Mouse (Mus musculus) testis, postnatal 10 days (tissue): ENCODE data around the gene Celf1.
"Not testable (repeated sequence)": the region's sequence is repeated elsewhere in the genome, so short reads cannot be mapped to it uniquely, and the experiment has no call there.

Experiments
- DNase-seq: peaks from one replicate; pipeline ENCODE4 v3.0.0; 2021; ENCODE audit warnings: low spot score

Gene Celf1

DNA sequence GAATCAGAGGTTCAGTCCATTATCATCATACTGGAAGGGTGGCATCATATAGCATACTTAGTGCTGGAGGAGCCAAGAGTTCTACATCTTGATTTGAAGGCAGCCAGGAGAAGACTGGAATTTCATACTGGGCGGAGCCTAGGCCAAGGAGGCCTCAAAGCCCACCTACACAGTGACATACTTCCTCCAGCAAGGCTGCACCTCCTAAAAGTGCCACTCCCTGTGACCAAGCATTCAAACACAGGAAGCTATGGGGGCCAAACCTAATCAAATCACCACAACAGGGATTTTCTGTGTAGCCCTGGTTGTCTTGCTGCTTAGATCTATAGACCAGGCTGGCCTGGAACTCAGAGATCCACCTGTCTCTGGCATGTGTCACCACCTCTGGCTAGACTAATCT is 83.8 kb downstream of the Celf1 start:
- DNase-seq: no peak

DNA sequence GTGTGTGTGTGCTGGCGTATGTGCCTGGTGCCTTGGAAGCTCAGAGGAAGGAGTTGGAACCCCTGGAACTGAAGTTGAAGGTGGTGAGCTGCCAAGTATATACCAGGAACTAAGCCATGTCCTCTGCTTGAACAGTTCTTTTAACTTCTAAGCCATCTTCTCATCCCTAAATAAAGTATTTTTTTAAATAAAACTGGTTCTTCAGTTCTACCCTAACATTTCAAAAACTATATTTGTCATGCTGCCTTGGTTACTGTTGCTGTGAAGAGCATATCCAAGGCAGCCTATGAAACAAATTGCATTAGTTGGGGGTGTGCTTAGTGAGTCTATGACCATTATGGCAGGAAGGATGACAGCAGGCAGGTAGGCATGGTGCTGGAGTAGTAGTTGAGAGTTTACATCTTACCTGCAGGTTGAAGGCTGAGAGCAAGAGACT is 84.9 kb downstream of the Celf1 start:
- DNase-seq: no peak

DNA sequence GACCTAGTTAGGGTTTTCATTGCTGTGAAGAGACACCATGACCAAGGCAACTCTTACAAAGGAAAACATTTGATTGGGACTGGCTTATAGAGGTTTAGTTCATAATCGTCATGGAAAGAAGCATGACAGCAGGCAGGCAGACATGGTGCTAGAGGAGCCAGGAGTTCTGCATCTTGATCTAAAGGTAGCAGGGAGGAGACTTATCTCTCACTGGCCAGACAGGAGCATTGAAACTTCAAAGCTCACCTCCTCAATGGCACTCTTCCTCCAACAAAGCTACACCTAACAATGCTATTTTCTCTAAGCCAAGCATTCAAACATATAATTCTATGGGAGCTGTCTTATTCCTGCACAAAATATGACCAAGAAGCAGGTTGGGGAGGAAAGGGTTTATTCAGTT is 86.3 kb downstream of the Celf1 start:
- DNase-seq: no peak

DNA sequence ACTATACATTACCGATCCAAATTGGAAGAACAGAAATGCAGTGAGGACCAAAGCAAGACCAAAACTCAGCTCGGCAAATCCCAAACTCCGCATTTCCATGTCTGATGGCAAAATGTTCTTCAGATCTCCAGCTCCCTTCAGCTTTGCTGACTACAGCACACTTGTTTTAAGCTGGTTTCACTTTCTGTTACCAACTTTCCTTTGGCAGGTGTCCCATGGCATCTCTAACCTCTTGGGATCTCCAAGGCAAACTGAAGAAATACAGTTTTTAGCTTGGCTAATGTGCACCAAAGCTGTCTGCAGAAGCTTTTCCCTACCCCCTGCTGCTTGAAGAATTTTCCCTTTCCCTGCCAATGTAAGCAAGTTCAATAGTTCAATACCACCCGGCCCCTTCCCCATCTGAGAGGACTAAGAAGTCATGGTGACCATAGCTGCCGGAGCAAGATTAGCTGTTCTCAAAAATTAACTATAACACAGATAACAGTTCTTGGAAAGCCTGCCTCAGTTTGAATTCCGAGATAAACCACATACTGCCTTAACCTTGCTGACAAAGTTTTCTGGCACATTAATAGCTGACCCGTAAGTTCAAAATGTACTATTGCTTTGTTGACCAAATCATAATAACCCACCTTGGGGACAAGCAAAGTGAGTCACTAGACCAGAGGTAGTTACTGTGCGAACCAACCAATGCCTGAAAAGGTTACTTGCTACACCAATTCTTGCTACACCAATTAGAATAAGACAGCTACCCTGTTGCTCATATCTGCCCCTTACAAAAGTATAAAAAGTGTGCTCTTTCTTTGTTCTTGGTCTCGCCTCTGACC is 87.4 kb downstream of the Celf1 start:
- no peak for DNase-seq

DNA sequence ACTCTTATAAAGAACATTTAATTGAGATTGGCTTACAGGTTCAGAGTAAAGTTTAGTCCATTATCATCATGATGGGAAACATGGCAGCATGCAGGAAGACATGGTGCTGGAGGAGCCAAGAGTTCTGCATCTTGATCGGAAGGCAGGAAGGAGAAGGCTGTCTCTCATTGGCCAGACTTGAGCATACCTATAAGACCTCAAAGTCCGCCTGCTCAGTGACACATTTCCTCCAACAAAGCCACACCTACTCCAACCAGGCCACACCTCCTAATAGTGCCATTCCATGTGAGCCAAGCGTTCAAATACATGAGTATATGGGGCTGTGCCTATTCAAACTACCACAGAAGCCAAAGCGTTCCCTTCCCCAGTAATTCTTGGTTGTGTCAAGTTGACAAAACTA is 91.0 kb downstream of the Celf1 start:
- no peak for DNase-seq

DNA sequence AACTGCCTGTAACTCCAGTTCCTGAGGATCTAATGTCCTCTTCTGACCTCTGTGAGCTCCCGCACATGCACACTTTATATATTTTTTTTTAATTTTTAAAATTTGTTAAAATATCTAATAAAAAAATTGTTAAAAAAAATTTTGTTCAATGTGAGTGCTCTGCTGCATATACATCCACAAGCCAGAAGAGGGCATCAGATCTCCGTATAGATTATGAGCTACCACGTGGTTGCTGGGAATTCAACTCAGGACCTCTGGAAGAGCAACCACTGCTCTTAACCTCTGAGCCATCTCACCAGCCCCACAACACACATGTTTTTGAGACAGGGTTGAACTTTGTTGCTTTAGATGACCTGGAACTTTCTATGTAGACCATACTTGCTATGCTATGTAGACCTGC is 92.8 kb downstream of the Celf1 start:
- DNase-seq: no peak

DNA sequence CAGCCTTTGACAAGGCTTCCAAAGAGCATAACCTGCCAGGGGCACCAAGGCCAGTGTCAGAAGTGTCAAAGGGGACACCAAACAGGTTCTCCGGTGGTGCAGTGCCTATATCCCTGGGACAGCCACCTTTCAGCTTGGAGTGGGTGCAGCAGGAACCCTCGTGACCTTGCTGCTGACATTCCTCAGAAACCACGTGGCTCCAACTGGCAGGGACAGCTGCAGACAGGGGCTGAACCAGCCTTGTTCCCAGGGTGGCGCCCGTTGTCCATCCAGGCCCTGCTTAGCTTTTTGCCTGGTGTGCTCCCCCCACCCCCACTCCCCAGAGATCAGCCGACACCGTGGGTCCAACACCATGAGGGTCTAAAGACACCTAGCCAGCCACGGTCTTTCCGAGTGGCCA is 95.2 kb downstream of the Celf1 start, which contains the start of gene Rapsn:
TSS of gene Rapsn (plus strand) at position 236 of the 400 bp plus-strand sequence.
- DNase-seq: no peak

DNA sequence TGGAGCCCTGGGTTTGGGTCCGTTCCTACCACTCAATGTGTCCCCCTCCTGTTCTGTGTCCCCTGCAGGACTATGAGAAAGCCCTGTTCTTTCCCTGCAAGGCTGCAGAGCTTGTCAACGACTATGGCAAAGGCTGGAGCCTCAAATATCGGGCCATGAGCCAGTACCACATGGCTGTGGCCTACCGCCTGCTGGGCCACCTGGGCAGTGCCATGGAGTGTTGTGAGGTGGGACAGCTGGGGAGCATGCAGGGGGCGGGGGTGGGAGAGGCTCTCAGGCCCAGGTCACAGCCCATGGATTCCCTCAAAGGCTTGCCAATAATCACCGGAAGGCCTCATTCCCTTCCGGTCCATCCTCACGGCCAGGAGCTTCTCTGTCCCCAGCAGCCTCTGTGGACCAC is 101.6 kb downstream of the Celf1 start:
- DNase-seq: no peak

DNA sequence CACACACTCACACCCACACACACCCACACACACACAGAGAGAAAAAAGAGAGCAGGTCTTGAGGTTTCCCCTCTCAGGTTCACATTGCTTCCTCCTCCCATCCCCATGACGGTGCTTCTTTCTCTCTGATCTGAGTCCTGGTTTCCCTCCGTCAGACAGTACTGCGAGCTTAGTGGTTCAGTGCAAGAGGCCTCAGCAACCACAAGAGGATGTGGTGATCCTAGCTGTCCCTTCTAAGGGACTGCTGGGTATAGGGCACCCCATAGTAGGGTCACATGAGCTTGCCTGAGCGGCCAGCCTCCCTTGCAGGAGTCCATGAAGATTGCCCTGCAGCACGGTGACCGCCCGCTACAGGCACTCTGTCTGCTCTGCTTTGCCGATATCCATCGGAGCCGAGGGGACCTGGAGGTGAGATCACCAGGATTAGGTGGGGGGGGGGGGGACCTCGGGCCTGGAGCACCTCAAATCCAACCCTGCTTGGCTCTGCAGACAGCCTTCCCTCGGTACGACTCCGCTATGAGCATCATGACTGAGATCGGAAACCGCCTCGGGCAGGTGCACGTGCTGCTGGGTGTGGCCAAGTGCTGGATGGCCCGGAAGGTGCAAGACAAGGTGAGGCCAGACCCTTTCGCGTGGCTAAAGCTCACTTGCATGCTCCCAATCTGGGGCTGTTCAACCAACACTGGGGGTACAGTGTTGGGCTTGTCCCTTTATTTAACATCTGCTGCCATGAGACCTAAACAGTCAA is 102.6 kb downstream of the Celf1 start:
- DNase-seq: no peak

DNA sequence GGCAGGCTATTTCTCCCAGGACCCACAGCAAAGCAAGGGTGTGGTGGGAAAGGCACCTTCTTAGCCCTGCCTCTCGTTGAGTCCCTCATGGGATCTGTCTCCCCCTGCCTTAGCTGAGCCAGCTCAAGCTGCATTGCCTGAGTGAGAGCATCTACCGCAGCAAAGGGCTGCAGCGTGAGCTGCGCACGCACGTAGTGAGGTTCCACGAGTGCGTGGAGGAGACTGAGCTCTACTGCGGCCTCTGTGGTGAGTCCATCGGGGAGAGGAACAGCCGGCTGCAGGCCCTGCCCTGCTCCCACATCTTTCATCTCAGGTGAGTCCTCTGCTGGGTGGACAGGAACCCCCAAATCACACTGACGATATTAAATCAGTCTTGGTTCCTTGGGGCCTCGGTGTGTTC is 104.5 kb downstream of the Celf1 start:
- DNase-seq: no peak

DNA sequence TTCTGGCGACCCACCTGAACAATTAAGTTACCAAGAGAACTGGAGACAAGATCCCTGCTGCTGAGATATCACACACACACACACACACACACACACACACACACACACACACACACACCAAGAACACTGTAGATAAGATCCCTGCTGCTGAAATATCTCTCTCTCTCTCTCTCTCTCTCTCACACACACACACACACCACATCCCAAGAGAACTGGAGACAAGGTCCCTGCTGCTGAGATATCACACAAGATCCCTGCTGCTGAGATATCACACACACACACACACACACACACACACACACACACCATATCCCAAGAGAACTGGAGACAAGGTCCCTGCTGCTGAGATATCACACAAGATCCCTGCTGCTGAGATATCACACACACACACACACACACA is 105.6 kb downstream of the Celf1 start:
- not testable (repeated sequence) for DNase-seq

DNA sequence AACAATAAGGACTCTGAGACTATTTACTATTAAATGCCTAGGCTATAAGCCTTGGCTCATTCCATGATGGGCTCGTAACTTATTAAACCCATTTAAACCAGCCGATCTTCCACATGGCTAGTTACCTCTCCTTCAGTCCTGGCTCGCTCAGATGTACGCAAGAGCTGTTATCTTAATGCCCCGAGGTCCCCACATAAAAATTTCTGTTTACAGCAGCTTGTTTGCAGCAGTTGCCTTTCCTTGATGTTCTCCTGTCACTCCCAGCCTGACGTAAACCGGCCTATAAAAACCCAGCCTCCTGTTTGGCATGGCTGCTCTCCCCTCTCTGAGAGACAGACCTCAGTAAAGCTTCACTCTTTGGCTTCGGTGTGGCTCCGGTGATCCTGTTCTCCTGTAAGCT is 107.2 kb downstream of the Celf1 start:
- no peak for DNase-seq

DNA sequence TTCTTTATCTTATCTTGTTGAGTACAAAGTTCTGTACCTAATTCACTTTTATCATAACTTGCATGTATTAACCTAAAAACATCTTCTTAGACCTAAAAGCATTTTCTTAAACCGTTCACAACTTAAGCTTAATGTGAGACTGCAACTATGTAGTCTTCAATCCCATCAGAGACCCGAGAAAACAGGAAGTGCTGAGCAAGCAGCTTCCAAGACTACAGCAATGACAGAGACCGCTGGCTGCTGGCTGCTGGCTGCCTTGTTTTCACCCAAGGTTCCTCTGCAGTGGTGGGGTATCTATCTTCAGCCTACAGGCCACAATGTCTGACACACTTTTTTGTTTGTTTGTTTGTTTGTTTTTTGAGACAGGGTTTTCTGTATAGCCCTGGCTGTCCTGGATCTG is 111.7 kb downstream of the Celf1 start:
- DNase-seq: no peak

DNA sequence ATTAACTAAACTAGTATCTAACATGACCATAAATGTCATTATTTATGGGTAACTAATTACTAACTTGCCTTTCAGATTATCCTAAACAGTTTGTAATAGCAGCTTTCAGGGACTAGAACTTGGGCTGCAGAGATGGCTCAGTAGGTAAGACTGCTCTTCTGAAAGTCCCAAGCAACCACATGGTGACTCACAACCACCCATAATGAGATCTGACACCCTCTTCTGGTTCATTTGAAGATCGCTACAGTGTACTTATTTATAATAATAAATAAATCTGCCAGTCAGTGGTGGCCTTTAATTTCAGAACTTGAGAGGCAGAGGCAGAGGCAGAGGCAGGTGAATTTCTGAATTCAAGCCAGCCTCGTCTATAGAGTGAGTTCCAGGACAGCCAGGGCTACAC is 112.6 kb downstream of the Celf1 start:
- no peak for DNase-seq

DNA sequence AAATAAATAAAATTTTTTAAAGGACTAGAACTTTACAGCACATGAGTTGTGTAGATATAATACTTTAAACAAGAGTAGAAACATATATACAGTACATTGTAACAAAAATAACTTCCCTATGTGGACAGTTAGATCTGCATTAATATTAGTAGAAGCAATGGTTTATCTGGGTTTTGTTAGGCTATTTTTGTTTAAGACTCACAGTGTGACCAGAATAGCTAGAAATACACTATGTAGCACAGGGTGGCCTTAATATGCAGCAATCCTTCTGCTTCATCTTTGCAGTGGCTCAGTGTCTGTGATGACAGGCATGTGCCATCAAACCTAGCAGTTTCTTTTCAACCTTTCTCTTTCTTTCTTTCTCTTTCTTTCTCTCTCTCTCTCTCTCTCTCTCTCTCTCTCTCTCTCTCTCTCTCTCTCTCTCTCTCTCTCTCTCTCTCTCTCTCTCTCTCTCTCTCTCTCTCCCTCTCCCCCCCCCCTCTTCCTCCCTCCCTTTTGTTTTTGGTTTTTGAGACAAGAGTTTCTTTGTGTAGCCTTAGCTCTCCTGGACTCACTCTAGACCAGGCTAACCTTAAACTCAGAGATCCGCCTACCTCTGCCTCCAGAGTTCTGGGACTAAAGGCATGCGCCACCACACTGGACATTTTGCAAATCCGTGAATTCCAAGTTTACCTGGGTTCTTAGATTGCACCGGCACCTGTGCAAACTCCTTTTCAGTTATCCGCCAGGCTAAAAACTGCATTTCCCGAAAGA is 113.2 kb downstream of the Celf1 start:
- no peak for DNase-seq

DNA sequence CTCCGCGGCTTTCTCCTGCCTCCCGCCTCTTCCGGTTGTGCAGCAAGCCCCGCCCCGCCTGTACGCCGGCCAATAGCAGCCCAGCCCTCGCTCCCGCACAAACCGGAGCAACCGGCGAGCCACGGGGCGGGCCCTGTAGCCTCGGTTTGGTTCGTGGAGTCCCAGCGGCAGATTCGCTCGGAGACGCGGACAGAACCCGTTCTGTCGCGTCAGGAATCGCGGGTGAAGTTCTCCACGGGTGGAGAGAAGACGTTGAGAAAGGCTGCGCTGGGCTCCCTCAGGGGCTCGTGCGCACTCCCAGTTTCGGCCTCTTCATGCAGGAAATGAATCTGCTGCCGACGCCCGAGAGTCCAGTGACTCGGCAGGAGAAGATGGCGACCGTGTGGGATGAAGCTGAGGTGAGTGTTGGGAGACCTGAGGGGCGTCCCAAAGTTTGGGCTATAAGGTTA is 113.8 kb downstream of the Celf1 start, which contains the start of gene Psmc3:
TSS of gene Psmc3 (plus strand) at position 76 of the 449 bp plus-strand sequence.
- peak; percentile 99 for DNase-seq

DNA sequence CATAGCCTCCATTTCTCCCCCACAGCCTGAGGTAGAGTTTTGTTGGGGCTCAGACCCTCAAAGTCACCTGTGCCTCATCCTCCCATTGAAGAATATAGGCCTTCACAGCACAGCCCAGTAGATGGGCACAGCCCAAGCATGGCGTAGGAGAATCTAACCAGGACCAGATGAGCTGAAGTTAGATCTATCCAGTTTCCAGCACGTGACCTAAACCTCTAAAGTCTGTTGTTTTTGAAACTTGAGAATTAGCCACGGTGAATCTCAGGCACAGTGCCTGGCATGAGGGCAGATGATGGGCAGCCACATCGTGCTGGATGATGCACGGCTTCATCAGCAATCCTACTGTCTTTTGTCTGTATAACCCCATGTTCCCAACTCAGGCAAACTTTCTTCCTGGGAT is 118.3 kb downstream of the Celf1 start:
- DNase-seq: no peak

DNA sequence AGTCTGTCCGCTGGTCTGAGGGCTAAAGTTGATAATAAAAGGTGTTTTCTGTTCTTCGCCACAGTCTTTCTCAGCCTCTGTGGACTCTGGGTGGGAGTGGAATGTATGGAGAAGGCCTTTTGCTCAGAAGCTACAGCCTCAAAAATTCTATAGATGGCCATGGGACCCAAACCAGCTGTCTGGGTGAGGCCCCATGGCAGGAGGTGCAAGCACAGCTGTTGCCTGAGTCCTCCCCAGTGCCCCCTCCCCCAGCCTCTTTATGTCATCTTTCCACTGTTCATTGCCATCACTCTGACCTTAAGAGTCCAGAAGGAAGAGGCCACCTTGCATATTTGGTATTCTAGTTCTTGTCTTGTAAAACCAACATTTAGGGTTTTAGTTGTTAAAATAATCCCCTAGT is 119.2 kb downstream of the Celf1 start:
- no peak for DNase-seq

DNA sequence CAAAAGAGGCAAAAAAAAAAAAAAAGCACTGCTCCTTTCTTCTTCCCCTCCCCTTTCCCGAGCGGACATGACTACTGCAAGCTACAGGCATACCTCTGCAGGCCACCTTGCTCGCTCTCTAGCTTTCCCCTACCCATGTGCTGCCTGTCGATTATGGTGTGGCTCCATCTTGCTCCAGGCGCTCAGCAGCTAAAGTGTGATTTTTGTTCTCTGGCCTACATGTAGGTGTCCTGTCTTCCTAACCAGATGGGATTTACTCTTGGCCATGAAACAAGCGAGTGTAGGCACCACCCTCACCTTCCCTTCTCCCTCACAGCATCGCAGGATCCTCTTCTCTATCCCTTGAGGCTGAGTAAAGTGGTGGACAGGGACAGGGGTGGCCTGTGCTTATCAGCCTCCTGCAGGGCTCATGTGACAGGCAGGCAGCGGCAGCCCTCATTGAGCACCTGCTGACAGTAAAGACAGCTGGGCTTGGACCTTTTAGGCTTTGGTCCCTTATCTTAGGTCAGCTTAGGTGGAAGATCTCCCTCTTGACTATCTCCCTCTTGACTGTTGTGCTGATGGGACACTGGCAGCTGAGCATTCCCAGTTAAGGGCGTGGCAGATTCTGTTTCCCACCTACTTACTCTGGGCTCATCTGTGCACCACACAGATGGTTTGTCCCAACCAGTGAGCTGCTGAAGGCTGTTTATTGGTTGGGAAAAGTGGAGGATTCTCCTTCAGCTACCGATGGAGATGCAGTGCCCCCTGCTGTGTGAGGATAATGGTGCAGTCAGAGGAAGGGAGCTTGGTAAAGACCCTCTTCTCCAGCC is 120.6 kb downstream of the Celf1 start:
- peak; percentile 79 for DNase-seq

DNA sequence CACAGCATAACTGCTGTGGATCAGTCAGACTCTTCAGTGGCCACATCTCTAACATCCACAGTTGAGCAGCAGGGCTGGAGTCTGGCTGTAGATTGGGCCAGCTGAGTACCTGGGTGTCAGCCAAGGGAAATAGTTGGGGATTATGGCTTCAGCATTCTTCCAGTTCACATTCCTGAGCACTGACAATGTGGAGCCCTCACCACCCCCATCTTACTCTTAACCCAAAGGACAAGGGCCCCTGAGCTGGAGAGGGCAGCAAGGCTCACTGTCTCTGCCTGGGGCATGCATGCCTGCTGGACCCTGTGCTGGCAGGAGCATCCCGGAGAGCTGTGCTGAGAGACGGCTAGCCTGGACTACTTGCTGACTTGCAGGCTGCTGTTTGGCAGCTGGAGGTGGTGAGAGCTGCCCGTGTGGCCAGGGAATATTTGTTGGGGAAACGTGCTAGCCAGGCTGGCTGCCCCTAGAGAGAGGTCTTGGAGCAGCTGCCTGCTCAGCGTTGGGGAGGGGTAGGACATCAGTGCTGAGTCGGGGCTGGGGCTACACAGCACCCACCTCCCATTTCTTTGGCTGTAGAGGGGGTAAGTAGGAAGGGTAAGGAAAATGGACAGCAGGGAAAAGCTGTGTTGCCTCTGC is 121.8 kb downstream of the Celf1 start:
- DNase-seq: no peak
